Mouse (Mus musculus) E14TG2a.4 (cell line): ENCODE measurements at regions not wholly inside any gene's neighbourhood (a gene's known extent, or its start where the extent isn't known, plus 50 kb on each side); places are given as distances from the start of the nearest gene placed in this dataset.

ENCODE experiments used
- CTCF ChIP-seq: conservative IDR thresholded peaks from 2 replicates; pipeline ENCODE4 v1.5.1; 2014; ENCODE audit warnings: low read length
- NANOG ChIP-seq: IDR thresholded peaks from 2 replicates; pipeline ENCODE4 v1.6.1; 2014; ENCODE audit warnings: borderline replicate concordance, low read length, mixed read lengths
- POU5F1 ChIP-seq: IDR thresholded peaks from 2 replicates; pipeline ENCODE4 v1.6.1; 2014; ENCODE audit warnings: low read length, borderline replicate concordance

DNA sequence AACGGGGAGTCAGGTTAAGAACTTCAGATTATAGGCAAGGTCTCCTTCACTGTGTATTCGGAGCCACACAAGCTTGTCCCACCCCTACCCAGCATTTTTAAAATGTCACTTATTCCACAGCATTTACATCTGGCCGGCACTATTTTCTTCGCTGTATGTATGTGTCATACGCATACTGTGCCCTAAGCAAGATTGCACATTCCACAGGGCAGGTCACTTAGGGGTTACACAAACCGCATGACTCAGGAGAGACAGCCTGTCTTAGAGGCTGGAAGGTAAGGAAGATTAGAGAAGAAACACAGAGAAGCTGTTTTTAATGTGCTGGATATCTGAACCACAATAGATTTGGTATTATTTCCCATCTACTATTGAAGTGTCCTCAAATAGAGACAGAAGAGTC, 86.6 kb upstream of the Teddm2 start:
- no peak for TF ChIP-seq CTCF
- TF ChIP-seq NANOG, result no peak
- no peak for TF ChIP-seq POU5F1
